Mouse (Mus musculus) cerebellum, postnatal 4 days (tissue): ENCODE measurements at regions not wholly inside any gene's neighbourhood (a gene's known extent, or its start where the extent isn't known, plus 50 kb on each side); places are given as distances from the start of the nearest gene placed in this dataset.

ENCODE experiments used
- DNase-seq, 2 experiments: peaks; one replicate each; pipeline ENCODE4 v3.0.0; 2022; ENCODE audit warnings: low spot score in 2 of 2, mixed read lengths in 1 of 2

DNA sequence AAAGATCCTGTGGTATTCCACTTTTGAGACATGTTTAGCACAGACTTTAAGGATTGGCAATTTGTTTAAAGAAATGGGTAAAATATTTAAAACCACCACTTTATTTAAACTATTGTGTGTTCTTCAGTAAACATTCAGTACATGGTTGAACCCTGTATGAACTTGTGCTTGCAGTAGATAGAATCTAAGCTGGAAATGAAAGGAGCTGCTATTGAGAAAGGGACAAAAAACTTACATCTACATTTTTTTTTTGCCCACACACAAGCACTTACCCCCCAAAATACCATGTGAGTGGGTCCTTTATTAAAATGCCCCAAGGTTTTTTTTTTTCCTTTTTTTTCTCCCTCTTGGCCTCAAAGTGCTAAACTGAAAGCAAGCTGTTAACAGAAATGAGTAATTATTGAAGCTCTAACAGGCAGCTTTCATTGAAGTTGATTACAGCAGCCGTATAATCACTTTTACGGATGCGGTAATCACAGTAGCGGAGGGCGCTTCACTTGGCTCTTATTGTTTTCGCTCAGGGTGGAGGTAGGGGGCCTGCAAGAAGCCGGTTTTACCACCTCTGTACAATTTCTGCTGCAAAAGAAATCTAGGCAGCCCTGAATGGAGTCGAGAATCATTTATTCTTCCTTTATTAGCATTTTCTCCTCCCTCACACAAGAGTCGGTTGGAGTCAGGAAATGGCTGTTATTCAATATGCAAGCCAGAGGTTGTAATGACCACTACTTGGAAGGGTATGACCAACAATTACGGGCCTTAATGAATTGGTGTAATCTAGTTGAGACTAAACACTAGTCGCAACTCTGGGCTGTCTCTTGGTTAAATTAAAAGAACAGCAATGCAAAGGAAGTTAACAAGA, 257.7 kb downstream of the Lmo4 start:
- no peak for DNase-seq

DNA sequence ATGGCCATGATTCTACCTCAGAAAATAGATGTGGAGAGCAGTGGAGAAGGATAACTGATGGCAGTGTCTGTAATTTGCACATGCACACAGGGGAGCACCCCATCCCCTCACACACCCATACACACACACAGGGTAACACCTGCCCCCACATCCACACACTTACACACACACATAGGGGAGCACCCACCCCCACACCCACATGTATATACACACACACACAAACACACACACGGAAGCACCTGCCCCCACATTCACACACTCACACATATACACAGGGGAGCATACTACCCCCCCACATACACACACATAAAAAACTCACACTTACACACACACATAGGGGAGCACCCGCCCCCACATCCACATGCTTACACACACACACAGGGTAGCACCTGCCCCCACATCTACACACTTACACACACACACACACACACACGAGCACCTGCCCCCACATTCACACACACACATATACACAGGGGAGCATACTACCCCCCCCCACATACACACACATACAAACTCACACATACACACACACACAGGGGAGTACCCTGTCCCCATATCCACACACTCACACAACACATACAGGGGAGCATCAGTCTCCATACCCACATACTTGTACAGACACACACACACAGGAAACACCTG, 265.8 kb downstream of the Lmo4 start:
- DNase-seq, result no peak

DNA sequence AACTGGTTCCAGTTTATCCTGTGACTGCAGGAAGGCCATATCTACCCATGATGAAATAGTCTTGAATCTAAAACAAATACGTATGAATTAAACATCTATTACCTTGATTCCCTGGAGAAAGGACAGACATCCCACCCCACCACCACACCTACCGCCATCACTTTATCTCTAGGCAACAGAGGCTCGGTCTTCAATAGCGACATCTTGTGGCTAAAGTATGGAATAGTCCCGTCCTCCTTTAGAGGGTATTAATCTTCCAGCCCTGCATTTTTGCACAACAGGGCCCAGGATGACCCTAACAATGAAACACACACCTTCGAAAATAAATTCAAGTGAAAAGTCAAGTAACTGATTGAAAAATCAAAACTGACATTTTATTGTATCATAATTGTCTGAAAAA, 279.7 kb downstream of the Lmo4 start:
- no peak for DNase-seq

DNA sequence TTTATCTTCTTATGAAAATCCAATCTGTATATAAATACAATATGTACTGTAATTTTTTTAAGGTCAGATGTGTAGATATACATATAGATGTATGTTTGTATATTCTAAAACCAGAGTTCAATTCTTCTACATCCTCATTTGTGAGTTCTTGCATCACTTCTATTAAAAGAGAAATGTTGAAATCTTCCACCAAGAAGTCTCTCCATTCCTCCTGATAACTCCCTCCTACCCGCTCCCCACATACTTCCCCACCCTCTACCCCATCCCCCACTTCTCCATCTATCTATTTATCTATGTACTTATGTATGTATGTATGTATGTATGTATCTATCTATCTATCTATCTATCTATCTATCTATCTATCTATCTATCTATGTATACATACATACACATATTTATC, 285.3 kb downstream of the Lmo4 start:
- no peak for DNase-seq

DNA sequence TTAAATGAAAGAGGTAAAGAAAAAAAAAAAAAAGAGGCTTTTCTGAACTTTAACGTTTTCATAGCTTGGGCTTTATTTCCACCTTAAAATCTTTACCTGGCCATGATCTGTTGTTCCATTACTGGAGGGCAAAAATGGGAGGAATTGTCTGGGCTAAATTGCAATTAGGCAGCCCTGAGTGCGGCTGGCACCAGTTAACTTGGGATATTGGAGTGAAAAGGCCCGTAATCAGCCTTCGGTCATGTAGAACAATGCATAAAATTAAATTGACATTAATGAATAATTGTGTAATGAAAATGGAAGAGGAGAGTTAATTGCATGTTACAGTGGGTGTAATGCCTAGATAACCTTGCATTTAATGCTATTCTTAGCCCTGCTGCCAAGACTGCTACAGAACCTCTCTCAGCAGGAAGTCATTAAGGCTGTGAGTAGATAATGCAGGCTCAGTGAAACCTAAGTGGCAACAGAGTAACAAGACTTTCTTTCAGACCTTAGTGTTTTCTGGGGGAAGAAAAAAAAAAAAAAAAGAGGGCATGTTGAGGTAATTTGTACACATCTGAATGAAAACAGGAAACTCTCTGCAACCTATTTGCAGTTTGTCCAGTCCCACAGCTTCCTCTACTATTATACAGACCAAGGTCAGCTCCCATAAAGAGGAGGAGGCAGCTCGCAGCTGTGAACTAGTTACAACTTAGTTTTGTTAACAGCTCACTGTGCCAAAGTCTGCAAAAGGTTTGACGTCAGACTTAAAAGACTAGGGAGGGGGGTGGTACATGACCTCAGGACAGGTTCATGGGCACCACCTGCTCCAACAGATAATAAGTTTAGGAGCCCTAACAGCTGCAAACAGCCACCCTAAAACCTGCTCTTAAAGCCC, 290.4 kb downstream of the Lmo4 start:
- DNase-seq, result no peak

DNA sequence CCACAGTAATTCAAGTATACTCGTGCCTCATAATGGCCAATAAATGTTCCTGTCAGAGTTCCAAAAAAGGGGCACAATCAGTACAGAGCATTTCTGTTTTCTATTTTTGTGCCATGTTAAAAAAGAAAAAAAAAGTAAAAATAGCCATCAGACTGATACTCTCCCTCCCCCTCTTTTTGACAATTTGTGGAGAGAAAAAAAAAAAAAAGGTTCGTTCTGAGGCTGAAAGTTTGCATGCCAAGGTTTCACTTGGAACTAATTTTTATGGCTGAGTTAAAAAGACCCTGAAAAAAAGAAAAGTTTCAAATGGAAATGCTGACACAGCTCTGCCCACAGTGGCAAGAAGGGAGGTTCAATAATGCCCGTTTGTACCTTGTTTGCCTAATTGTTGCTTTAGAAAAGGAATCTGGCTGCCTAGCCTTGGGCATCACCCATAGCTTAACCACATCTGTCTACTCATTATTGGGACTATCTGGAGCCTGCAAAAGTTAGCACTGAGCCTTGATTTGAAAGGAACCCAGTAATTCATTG, 291.9 kb downstream of the Lmo4 start:
- DNase-seq, result no peak

DNA sequence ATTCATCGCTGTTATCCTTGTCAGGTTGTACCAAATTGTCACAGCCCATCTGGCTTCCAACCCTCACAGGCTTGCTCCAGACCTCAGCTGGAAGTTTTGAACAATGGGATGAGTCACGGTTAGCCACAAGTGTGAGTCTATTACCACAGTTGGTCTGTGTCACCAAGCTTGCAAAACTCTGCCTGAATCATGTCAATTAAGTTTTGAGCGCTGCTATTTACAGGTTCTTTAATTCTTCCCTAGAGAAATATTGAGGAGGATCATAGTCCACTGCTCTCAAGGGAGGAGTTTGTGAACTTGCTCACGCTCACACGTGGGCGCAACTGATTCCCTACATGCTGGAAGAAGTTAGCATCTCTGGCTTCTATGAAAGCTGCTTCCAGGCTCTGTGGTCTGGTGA, 292.6 kb downstream of the Lmo4 start:
- DNase-seq, result no peak

DNA sequence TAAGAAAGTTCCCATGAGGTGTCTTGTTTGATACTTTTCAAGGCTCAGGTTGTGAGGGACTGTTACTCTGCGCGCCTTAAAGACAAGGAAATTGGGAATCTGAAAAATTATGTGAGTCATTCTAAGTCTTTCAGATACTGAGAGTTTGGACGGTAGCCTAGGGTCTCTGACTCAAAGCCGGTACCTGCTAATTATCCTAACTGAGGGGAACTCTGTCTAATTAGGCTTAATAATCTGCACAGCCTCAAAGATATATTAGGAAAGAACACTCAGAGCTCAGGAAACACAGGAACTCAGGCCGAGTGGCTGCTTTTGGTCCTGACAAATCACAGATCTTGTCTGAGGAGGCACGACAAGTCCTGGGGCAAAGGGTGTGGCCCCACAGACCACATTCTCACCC, 295.7 kb downstream of the Lmo4 start:
- no peak for DNase-seq

DNA sequence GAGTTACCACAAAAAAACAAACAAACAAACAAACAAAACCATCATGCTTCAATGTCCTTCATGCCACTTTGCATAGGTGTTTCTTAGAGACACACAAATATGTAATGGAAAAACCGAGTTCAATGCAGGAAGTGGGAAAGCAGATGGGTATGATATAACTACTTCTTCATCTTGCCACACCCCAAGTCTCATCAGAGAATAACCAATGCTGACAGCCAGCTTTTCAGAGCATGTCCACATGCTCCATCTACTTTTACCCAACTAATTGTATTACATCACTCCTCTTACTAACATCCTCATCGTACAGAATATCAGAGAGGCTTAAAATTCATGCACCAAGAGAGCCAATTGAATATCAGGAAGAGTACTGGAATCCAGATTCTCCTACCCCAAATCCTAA, 301.6 kb downstream of the Lmo4 start:
- no peak for DNase-seq

DNA sequence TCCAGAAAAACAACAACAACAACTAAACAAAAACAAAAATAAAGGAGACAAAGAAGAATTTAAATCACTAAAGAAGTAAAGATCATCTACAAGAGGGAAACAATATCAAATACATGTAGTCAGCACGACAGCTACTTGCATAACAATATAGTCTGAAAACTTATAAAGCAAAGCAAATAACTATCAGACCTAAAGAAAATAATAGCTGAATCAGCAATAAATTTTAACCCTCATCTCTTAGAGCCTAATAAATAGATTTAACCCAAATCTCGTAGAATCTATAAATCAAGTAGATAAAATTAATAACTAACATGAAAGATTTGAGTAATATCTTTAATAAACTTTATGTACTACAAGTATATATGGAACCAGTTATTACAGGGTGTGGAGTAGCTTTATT, 324.2 kb downstream of the Lmo4 start:
- DNase-seq, result no peak

DNA sequence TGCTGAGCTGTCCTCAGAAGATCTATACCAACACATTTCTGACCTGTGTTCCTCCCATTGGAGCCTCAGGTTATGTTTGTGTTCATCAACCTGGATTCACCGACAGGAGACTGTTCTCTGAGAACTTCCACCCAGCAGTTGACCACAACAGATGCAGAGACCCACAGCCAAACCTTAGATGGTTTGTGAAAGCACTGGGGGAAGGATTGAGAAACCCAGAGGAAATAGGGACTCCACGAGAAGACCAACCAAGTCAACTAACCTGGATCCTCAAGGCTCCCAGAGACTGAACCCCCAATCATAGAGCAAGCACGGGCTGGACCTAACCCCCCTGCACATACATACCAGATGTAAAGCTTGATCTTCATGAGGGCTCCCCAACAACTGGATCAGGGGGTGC, 331.1 kb downstream of the Lmo4 start:
- no peak for DNase-seq

DNA sequence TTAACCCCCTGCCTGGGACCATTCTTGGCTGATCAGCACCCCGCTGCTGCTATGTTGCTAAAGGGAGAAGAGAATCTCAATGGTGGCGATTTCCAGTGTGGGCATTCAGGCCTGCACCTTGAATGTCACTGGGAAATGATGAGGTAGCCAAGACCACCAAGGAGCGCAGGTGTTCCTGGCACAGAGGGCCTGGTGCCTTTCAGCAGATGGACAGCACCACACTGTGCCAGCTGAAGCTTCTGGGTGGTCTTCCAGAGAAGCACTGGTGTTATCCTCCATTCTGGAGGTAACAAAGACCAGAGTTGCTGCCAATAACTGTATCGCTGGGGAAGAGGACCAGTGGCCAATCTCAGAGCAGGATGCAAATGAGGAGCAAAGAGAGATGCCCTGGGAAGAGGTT, 338.5 kb downstream of the Lmo4 start:
- peak in 1 of 2 experiments; percentile 53 for DNase-seq

DNA sequence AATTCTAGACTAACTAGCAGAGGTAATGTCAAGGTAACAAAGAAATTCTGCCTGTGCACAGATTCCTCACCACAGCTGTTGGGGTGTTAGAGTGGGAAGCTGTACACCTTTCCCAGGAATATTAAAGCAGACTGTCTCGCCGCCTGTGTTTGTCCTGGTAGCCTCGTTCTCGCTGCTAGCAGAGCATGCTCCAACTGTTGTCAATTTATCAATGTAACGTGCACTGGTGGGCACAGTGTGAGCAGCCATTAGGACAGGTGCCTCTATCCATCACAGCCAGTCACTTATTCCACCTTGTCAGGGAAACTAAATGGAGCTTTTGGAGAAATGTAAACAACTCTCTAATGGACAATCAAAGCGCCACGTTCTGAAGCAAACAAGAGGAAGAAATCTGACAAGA, 339.4 kb downstream of the Lmo4 start:
- no peak for DNase-seq

DNA sequence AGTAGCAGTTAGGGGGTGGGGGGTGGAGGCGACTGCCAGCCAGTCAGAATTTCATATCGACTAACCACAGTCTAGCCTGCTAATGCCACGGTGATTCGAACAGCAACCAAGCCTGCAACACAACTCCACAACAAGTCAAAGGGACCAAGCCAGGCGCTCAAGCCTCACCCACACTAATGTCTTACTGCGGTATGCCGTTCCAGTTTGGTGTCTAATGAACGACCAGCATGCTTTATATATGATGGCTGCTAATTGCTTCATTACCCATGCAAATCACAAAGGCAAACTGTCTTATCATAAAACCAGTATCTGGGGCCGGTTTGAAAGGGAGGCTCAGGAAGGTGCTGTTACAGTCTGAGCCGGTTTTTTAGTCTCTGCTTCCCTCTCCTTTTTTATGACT, 340.5 kb downstream of the Lmo4 start:
- DNase-seq, result no peak

DNA sequence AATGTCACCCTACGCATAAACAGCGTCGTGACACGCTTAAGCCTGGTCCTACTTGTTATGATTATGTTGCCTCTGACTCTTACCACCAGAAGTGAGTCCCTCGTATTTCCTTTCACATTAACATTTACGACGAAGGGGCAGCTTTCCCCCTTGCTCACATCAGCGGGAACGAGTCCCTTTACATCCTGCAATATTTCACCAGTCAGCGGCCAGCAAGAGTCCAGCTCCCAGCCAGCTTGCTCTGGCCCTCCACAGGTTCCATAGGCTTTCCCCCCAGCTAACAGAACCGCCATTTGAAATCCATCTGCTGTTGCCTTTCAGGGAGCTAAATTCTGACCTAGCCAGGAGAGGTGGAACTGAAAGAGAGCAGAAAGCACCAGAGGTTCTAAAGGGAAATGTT, 342.5 kb downstream of the Lmo4 start:
- no peak for DNase-seq

DNA sequence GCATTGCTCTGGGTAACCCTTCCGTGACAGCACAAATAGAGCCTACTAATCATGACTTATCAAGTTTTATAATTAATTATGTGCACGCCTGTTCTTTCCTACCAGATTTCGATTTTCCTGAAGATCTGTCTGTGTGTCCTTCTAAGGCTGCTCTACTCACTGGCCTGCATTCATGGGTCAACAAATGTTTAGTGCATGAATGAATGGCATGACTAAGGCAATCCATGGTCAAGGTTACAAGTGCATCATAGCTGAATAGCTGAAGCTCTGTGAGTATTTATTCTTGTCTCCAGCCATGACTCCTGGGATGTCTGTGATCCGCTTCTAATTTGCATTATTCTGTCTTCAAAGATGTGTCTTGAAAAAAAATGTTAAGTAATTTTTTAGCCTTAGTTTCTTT, 343.2 kb downstream of the Lmo4 start:
- no peak for DNase-seq

DNA sequence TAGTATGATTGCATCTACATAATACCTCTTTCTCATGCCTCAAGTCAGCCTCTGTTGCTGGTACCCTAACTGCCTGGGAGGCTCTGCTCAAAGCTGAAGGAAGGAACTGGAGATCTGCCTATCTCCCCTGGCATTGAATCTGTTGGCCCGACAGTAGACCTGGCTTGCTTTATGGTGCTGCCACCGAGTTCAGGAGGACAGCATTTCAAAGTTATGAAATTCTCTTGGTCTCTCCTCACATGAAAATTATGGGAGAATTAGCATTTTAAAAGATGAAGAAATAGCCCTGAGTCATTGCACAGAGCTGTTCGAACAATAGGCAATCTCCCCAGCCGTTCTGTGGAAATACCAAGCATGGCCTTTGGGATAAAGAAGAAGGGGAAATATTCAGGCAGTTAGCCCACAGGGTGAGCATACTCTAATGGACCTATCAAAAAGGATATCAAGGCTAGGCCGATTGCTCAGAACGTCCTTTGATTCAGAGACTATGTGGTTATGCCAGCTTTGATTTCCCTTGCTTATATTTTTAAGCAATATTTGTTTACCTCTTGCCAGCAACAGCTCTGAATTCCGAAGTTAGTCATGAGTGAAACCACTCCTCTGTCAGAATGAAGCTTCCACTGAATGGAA, 369.3 kb downstream of the Lmo4 start:
- no peak for DNase-seq

DNA sequence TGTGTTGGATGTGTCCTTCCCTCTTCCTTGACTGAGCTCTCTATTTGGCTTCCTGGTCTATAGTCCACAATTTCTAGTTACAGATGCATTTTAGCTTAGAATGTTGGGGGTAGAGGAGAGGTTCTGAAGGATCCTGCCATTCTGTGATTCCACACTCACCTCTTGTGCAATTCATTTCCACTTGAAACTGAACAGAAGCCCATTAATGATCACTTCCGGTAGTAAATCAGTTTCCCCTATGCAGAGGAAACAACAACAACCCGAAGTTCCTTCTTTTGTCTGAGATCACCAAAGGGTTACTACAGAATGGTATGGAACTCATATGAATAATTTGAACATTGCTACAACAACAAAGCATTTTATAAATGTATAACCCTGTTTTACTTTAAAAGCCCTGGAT, 370.3 kb downstream of the Lmo4 start:
- no peak for DNase-seq

DNA sequence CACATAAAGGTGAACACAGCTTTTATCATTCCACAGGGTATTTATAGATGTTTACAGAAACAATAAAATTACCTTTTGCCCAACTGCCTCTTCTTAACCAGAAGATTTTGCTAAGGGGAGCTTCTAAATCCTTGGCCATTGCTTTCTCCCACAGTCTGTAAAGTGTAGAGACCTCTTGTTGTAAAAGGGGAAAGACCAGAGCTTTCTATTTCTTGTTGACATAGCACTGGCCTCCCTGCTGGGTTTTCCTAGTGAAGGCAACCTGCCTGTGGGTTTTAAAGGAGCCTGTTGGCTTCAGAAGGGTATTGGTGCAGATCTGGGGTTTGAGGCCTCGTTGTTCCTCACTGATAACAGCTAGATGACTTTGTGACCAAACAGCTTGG, 381.6 kb downstream of the Lmo4 start:
- no peak for DNase-seq

DNA sequence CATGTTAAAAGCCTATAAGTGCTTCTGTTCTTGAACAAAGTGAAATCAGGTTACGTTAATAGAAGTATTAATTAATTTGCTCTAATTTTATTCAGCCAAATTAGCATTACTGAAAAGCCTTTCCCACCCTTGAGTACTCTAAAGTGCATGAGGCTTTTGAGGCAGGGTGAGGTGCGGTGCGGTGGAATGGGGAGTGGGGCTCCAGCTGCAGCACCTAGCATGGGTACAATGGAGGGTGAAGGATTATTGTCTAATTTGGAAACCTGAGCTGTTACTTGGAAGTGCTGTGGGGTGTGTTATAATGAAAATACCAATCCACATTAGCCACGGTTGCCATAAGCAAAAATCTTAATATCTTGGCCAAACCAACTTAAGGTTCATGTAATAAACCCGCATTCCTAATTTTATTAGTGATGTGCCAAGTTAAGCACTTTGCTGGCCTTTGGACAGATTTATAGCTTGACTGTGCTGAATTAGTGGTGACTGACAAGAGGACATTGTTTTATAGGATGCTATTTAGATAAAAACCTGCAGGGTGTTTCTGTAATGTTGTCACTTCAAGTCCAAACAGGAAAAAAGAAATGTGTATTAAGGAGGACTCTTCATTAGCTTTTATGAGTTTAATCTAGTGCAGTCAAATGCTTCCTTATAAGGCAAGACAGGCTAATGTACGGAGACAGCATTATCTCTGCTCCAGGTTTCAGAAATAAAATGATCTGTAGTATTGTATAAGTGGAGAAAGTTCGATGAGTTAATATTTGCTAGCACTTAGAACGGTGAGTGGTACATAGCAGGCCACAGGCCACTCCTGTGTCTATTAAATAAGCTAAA, 382.2 kb downstream of the Lmo4 start:
- no peak for DNase-seq

DNA sequence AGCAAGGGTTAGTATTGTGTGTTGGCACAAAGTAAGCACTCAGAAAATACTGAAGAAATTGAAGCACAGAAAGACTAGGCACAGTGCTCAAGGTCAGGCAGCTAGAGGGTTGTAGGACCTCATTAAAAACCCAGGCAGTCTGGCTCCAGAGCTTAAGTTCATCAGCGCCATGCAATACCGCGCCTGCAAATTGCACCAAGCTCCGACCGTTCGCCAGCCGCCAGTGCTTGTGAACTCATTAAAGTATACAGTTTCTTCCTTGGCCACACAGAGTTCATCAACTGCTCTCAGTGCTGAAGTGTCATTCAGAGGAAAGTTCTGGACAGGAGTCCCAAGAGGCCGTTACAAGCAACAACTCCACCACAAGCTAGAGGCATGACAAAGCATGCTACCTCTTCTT, 397.5 kb downstream of the Lmo4 start:
- no peak for DNase-seq
